Mouse (Mus musculus): Measurements from ENCODE around the gene Ptpn1. TPM values are rescaled to one million over a fixed set of nuclear protein-coding genes. Genes with fewer than 3 reads are reported as not detected.

The Ptpn1 gene
- polyA plus RNA-seq, 1 experiment = 59.4 TPM

- Histone ChIP-seq H3K27ac (ENCODE audit: insufficient read depth, low read length) (no peak overlapping the region), H3K4me1 (ENCODE audit: control insufficient read depth, insufficient read depth, low read length) (peaks cover 13% of the 10 kb centered on the region)
- TF ChIP-seq POLR2A (IDR thresholded peaks at IDR 0.05; ENCODE audit: low read depth, low read length) (no peak), CTCF (IDR thresholded peaks at IDR 0.05; ENCODE audit: borderline replicate concordance, insufficient read depth, low read length) (no peak)
These were observed 922 bp downstream of the Ptpn1 start for GRCm38 (mm10) chr2:167932727-167933231.

DNA sequence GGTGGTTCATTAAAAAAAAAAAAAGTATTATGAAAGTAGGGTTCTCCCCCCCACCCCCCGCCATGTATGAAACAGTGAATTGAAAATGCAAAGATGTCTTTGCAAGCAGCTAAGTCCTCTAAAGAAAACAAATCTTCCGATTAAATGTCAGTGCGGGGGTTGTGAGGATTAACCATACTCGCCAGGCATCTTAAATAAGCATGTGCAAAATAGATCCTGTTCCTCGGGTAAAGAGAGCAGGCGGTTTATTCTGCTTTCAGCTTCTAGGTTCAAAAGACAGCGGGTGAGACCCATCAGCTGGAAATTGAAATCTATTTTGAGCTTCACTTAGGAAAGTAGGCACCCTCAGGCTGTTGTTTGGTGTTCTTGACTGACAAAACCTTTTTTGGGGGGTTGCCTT is 1.5 kb downstream of the Ptpn1 start:
- peaks cover 14% of the 10 kb centered on the region for H3K4me1 ChIP-seq (ENCODE audit: control insufficient read depth, insufficient read depth, low read length)
- no peak overlapping the region for H3K27ac ChIP-seq (ENCODE audit: insufficient read depth, low read length)
- TF ChIP-seq CTCF (IDR thresholded peaks at IDR 0.05; ENCODE audit: borderline replicate concordance, insufficient read depth, low read length) (no peak), POLR2A (IDR thresholded peaks at IDR 0.05; ENCODE audit: low read depth, low read length) (no peak)
- peak overlapping the region; percentile 83 for H3K4me3 ChIP-seq (ENCODE audit: insufficient read depth, low read length)

More at GRCm38 (mm10) chr2:167932727-167933231, 922 bp downstream of the Ptpn1 start:
- H3K4me3 ChIP-seq (ENCODE audit: insufficient read depth, low read length) = peak overlapping the region; percentile 83

GRCm38 (mm10) chr2:167935956-167936355 is 4.1 kb downstream of the Ptpn1 start:
- TF ChIP-seq POLR2A (IDR thresholded peaks at IDR 0.05; ENCODE audit: low read depth, low read length) (no peak), CTCF (IDR thresholded peaks at IDR 0.05; ENCODE audit: borderline replicate concordance, insufficient read depth, low read length) (no peak)
- Histone ChIP-seq H3K4me3 (ENCODE audit: insufficient read depth, low read length) (no peak overlapping the region), H3K27ac (ENCODE audit: insufficient read depth, low read length) (no peak overlapping the region), H3K4me1 (ENCODE audit: control insufficient read depth, insufficient read depth, low read length) (peaks cover 27% of the 10 kb centered on the region)

DNA sequence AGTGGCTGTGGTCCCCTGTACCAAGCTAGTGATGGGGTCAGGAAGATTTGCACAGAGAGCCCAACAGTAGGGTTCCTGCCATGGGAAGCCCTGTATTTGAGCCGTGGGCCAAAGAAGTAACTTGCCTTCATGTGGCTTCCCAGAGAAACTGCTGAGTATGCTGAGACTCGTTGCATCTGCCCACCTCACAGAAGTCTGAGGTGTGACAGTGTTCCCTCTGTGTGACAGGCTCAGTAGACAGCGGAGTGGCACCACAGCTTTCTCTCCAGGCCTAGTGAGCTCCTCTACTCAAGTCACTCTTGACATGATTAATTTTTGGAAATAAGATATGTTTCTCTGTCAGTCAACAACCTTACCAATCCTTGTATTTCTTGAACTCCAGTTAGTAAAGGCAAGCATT is 6.9 kb downstream of the Ptpn1 start:
- Histone ChIP-seq H3K4me1 (ENCODE audit: control insufficient read depth, insufficient read depth, low read length) (peaks cover 49% of the 10 kb centered on the region), H3K4me3 (ENCODE audit: insufficient read depth, low read length) (no peak overlapping the region), H3K27ac (ENCODE audit: insufficient read depth, low read length) (no peak overlapping the region)
- no peak for TF ChIP-seq POLR2A (IDR thresholded peaks at IDR 0.05; ENCODE audit: low read depth, low read length)
- TF ChIP-seq CTCF (IDR thresholded peaks at IDR 0.05; ENCODE audit: borderline replicate concordance, insufficient read depth, low read length) = no peak

- peak overlapping the region; percentile 43 for H3K27ac ChIP-seq (ENCODE audit: insufficient read depth, low read length)
These were observed 7.3 kb downstream of the Ptpn1 start for GRCm38 (mm10) chr2:167939204-167939603.

GRCm38 (mm10) chr2:167939632-167940399 is 8.0 kb downstream of the Ptpn1 start:
- Histone ChIP-seq H3K4me1 (ENCODE audit: control insufficient read depth, insufficient read depth, low read length) (peaks cover 49% of the 10 kb centered on the region), H3K27ac (ENCODE audit: insufficient read depth, low read length) (peak overlapping the region; percentile 43), H3K4me3 (ENCODE audit: insufficient read depth, low read length) (no peak overlapping the region)
- TF ChIP-seq CTCF (IDR thresholded peaks at IDR 0.05; ENCODE audit: borderline replicate concordance, insufficient read depth, low read length) (no peak), POLR2A (IDR thresholded peaks at IDR 0.05; ENCODE audit: low read depth, low read length) (no peak)

More at GRCm38 (mm10) chr2:167939204-167939603, 7.3 kb downstream of the Ptpn1 start:
- Histone ChIP-seq H3K4me3 (ENCODE audit: insufficient read depth, low read length) (no peak overlapping the region), H3K4me1 (ENCODE audit: control insufficient read depth, insufficient read depth, low read length) (peaks cover 49% of the 10 kb centered on the region)
- TF ChIP-seq POLR2A (IDR thresholded peaks at IDR 0.05; ENCODE audit: low read depth, low read length) (no peak), CTCF (IDR thresholded peaks at IDR 0.05; ENCODE audit: borderline replicate concordance, insufficient read depth, low read length) (no peak)

DNA sequence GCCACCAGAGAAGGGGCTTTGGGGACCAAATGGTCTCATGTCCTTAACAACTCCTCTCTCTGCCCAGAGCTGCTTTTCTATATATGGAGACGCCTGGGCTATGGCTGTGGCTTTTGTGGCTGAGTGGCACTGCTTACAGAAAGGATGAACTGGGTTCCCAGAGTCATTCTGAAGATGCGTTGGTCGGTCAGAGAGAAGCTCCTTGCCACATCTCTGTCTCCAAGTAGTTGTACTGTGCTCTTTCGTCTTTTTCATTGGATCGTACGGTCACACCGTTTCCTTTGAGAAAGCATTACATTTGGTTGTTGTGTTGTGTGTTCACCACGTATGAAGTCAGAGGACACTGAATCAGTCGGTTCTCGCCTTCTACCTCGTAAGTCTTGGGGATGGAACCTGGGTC is 8.8 kb downstream of the Ptpn1 start:
- Histone ChIP-seq H3K4me3 (ENCODE audit: insufficient read depth, low read length) (no peak overlapping the region), H3K27ac (ENCODE audit: insufficient read depth, low read length) (no peak overlapping the region), H3K4me1 (ENCODE audit: control insufficient read depth, insufficient read depth, low read length) (peaks cover 46% of the 10 kb centered on the region)
- TF ChIP-seq CTCF (IDR thresholded peaks at IDR 0.05; ENCODE audit: borderline replicate concordance, insufficient read depth, low read length) (no peak), POLR2A (IDR thresholded peaks at IDR 0.05; ENCODE audit: low read depth, low read length) (no peak)

- TF ChIP-seq POLR2A (IDR thresholded peaks at IDR 0.05; ENCODE audit: low read depth, low read length) = no peak
- no peak for TF ChIP-seq CTCF (IDR thresholded peaks at IDR 0.05; ENCODE audit: borderline replicate concordance, insufficient read depth, low read length)
- H3K4me1 ChIP-seq (ENCODE audit: control insufficient read depth, insufficient read depth, low read length) = peaks cover 41% of the 10 kb centered on the region
- H3K27ac ChIP-seq (ENCODE audit: insufficient read depth, low read length) = no peak overlapping the region
- no peak overlapping the region for H3K4me3 ChIP-seq (ENCODE audit: insufficient read depth, low read length)
These were observed 9.5 kb downstream of the Ptpn1 start for GRCm38 (mm10) chr2:167941320-167941719.

GRCm38 (mm10) chr2:167941745-167942176 is 9.9 kb downstream of the Ptpn1 start:
- TF ChIP-seq CTCF (IDR thresholded peaks at IDR 0.05; ENCODE audit: borderline replicate concordance, insufficient read depth, low read length) (no peak), POLR2A (IDR thresholded peaks at IDR 0.05; ENCODE audit: low read depth, low read length) (no peak)
- Histone ChIP-seq H3K27ac (ENCODE audit: insufficient read depth, low read length) (peak overlapping the region; percentile 15), H3K4me1 (ENCODE audit: control insufficient read depth, insufficient read depth, low read length) (peaks cover 41% of the 10 kb centered on the region), H3K4me3 (ENCODE audit: insufficient read depth, low read length) (no peak overlapping the region)

Data from embryonic fibroblast, embryonic 13.5 days (primary cell).